8 mouse cellular contexts compared by ENCODE assay signal in genomic region chr13:63906516-63906915, GRCm38 (mm10).
DNase-seq lines count a peak whose midpoint lies in the region; ATAC-seq lines count a peak whose summit lies in the region.

No protein-coding gene starts in this region.

- 0 out of 2 replicates have a peak, but pooled peaks have one; percentile 8 for ATAC-seq in frontal cortex, adult (ENCODE audit: low TSS enrichment)
- ATAC-seq in erythroid progenitor cell, adult 5-6 weeks (replicated peaks; ENCODE audit: low FRiP score, poor library complexity, severe bottlenecking) = no peak

- no peak for DNase-seq in frontal cortex, postnatal 14 days (ENCODE audit: low spot score in 2 of 2)
- DNase-seq in thymus, postnatal 0 days (ENCODE audit: low spot score) = peak; percentile 15
- no peak for DNase-seq in thymus, postnatal 10 days (ENCODE audit: low spot score in 2 of 2)
- peak; percentile 52 for DNase-seq in heart, postnatal 4 days
- DNase-seq in T-cell, adult 2 months (ENCODE audit: low spot score) = no peak
- no peak for DNase-seq in right cerebral cortex, postnatal 25 days

Comparison
In these comparisons a context has a peak if more than half of its experiments do, and no peak if none do; other contexts are left out.
1. DNase-seq: peak in thymus, postnatal 0 days (single experiment) and heart, postnatal 4 days (single experiment); none in frontal cortex, postnatal 14 days (0 of 2), thymus, postnatal 10 days (0 of 2), T-cell, adult 2 months (single experiment) and right cerebral cortex, postnatal 25 days (single experiment).